Mouse (Mus musculus): ENCODE results near the gene Spink2. TPM values are rescaled to one million over a fixed set of nuclear protein-coding genes. Genes with fewer than 3 reads are reported as not detected.
"Not testable (repeated sequence)": the region's sequence is repeated elsewhere in the genome, so short reads cannot be mapped to it uniquely, and the experiment has no call there.

The Spink2 gene
- polyA plus RNA-seq, 1 experiment from 2014 or later, result 2.3 TPM

DNA sequence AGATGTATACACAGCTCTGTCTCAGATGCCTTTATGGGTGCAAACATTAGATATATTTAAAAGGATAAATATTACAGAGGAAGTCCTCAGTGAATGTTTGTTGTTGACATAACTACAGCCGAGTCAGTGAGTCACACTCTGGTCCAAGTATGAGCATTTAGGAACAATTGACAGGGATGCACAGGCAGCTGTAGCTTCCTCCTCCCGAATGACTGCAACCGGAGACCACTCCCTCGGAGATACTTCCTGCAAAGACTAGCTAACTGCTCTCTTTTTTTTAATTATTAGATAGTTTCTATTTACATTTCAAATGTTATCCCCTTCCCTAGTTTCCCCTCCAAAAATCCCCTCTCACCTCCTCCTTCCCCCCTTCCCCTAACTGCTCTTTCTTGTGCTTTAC, 18.0 kb downstream of the Spink2 start:
- Histone ChIP-seq H3K4me1 (no peaks in the 10 kb centered on the region), H3K4me2 (replicated peaks) (no peak overlapping the region), H3K9me3 (no peaks in the 10 kb centered on the region), H3K27me3 (no peaks in the 10 kb centered on the region), H3K27ac (no peak overlapping the region), H3K36me3 (no peaks in the 10 kb centered on the region), H3K4me3 (no peak overlapping the region), H3K9ac (no peak overlapping the region)
- ATAC-seq (ENCODE audit: insufficient number of reproducible peaks, insufficient read depth, low FRiP score, low TSS enrichment), result no peak
- 83% methylated on average over 4 of the region's 4 CpGs for WGBS

DNA sequence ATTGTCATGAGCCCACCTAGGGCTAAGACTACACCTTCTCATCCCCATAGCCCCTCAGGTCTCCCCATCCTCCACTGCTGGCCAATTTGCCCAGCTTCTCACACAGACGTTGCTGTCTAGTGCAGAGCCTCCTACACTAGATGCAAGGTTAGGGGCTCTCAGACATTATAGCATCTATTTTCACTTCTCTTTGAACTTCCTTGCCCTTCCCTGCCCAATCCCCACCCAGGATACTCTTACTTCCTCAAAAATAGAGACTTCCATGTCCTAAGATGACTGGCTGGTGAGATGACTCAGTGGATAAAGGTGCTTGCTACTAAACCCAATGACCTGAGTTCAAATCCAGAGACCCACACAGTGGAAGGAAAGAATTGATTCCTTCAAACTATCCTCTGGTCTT, 19.6 kb downstream of the Spink2 start:
- Histone ChIP-seq H3K36me3 (no peaks in the 10 kb centered on the region), H3K9ac (no peak overlapping the region), H3K4me1 (no peaks in the 10 kb centered on the region), H3K9me3 (no peaks in the 10 kb centered on the region), H3K4me3 (no peak overlapping the region), H3K4me2 (replicated peaks) (no peak overlapping the region), H3K27me3 (no peaks in the 10 kb centered on the region), H3K27ac (no peak overlapping the region)
- 82% methylated on average over 1 of the region's 1 CpGs for whole genome bisulfite sequencing
- ATAC-seq (ENCODE audit: insufficient number of reproducible peaks, insufficient read depth, low FRiP score, low TSS enrichment), result no peak

DNA sequence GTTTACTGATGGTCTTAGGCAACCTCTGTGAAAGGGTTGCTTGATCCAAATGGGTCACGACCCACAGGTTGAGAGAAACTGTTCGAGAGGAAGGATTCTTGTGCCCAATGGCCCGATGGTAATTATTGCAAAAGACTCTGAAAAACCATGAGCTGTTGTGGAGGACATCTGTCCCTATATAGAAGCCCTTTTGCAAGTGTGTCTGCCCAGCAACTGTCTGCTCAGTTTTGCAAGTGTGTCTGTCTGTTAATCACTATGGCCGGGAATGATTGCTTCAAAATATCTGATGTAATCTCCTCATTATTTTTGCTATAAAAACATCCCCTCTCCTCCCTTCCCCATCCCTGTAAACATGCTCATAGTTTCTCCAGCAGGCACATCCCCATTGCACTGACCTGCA, 20.2 kb downstream of the Spink2 start:
- Histone ChIP-seq H3K9ac (no peak overlapping the region), H3K36me3 (no peaks in the 10 kb centered on the region), H3K27ac (no peak overlapping the region), H3K9me3 (no peaks in the 10 kb centered on the region), H3K27me3 (no peaks in the 10 kb centered on the region), H3K4me2 (replicated peaks) (no peak overlapping the region), H3K4me3 (no peak overlapping the region), H3K4me1 (no peaks in the 10 kb centered on the region)
- 81% methylated on average over 4 of the region's 4 CpGs for WGBS
- ATAC-seq (ENCODE audit: insufficient number of reproducible peaks, insufficient read depth, low FRiP score, low TSS enrichment), result no peak

DNA sequence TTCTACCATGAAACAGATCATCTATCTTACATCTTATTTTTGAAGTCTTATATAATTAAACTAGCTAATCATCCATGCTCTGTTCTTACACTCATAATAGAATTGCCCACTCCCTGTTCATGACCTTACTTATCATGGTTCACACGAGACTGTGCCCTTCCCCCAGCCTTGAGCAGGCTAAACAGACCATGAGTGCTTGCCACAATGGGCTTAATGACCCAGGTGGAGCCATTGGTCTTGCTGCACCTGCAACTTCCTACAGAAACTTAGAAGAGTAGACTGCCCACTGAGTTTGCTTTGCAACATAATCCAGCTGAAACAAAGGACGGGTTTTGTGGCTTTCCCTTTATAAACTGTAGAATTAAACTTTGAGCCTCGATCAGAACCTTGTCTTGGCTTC, 22.5 kb downstream of the Spink2 start:
- WGBS, result 55% methylated on average over 3 of the region's 3 CpGs
- no peak overlapping the region for H3K4me3 ChIP-seq
- no peak overlapping the region for H3K27ac ChIP-seq
- no peak overlapping the region for H3K9ac ChIP-seq
- ATAC-seq (ENCODE audit: insufficient number of reproducible peaks, insufficient read depth, low FRiP score, low TSS enrichment), result no peak
- H3K9me3 ChIP-seq, result no peaks in the 10 kb centered on the region
- H3K27me3 ChIP-seq, result no peaks in the 10 kb centered on the region
- H3K4me1 ChIP-seq, result no peaks in the 10 kb centered on the region
- H3K36me3 ChIP-seq, result no peaks in the 10 kb centered on the region
- H3K4me2 ChIP-seq (replicated peaks), result no peak overlapping the region

DNA sequence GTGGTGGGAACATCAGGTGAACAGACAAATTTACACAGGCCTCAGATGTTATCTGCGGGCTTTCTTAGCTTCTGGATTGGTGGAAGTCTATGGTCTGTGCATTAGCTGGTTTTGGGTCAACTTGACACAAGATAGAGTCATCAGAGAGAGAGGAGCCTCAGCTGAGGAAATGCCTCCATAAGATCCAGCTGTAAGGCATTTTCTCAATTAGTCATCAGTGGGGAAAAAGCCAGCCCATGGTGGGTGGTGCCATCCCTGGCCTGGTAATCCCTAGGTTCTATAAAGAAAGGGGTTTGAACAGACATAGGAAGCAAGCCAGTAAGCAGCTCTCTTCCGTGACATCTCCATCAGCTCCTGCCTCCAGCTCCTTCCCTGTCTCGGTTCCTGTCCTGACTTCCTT, 25.9 kb downstream of the Spink2 start:
- H3K9ac ChIP-seq, result no peak overlapping the region
- no peaks in the 10 kb centered on the region for H3K27me3 ChIP-seq
- H3K4me1 ChIP-seq, result no peaks in the 10 kb centered on the region
- no peak overlapping the region for H3K27ac ChIP-seq
- H3K36me3 ChIP-seq, result no peaks in the 10 kb centered on the region
- WGBS, result 93% methylated on average over 3 of the region's 3 CpGs
- no peak for ATAC-seq (ENCODE audit: insufficient number of reproducible peaks, insufficient read depth, low FRiP score, low TSS enrichment)
- no peak overlapping the region for H3K4me3 ChIP-seq
- H3K4me2 ChIP-seq (replicated peaks), result no peak overlapping the region
- no peaks in the 10 kb centered on the region for H3K9me3 ChIP-seq

DNA sequence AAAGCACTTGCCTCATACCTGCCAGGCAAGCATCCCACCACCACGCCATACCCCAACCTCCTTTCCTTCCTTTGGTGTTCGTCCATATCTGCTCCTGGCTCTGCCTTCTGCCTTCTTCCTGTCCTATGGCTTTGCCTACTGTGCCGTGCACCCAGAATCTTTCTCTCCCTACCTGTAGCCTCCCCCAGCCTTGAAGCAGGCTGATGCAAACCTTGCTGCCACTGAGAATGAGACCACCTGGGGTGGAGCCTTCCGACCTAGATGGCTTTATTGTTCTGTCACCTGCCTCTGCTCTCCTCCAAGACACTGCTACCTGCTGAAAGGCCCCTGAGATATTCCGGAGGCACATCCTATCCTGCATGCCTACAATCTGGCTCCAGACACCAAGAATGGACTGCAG, 27.4 kb downstream of the Spink2 start:
- not testable (repeated sequence) for H3K9me3 ChIP-seq; H3K9ac ChIP-seq; H3K36me3 ChIP-seq; H3K27me3 ChIP-seq; H3K4me2 ChIP-seq (replicated peaks); H3K4me1 ChIP-seq; H3K27ac ChIP-seq; H3K4me3 ChIP-seq; ATAC-seq (ENCODE audit: insufficient number of reproducible peaks, insufficient read depth, low FRiP score, low TSS enrichment)
- 69% methylated on average over 5 of the region's 5 CpGs for WGBS

DNA sequence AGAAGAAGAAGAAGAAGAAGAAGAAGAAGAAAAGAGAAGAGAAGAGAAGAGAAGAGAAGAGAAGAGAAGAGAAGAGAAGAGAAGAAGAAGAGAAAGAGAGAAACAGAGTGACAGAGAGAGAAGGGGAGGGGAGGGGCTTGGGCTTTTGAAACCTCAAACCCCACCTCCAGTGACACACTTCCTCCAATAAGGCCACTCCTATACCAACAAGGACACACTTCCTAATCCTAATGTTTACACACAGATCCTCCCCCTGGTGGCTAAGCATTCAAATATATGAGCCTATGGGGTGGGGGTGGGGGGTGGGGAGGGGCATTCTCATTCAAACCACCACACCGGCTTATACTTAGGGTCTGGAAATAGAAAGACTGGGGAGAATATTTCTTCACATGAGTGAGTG, 27.9 kb downstream of the Spink2 start:
- H3K9ac ChIP-seq, result no peak overlapping the region
- H3K36me3 ChIP-seq, result no peaks in the 10 kb centered on the region
- H3K4me1 ChIP-seq, result no peaks in the 10 kb centered on the region
- no peaks in the 10 kb centered on the region for H3K9me3 ChIP-seq
- H3K4me3 ChIP-seq, result no peak overlapping the region
- no peaks in the 10 kb centered on the region for H3K27me3 ChIP-seq
- no peak for ATAC-seq (ENCODE audit: insufficient number of reproducible peaks, insufficient read depth, low FRiP score, low TSS enrichment)
- H3K4me2 ChIP-seq (replicated peaks), result no peak overlapping the region
- WGBS, result 75% methylated on average over 1 of the region's 1 CpGs
- H3K27ac ChIP-seq, result no peak overlapping the region

DNA sequence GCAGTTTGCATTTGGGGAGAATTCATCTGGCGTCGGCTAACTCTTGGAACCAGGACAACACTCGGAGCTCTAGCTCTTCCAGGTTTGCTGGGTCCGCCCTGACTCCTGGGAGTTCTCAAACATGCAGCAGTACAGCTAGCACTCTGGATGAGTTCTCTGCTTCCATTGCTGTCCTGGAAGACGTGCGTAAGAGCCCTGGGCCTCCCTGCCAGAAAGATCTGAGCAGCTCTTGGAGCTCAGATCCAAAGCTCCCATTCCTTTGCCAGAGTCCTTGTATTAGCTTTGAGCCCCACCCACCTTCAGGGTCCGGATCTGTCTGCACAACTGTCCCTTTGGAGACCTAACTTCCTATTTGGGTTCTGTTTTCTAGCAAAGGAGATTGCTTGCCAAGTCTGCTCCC, 29.8 kb downstream of the Spink2 start:
- no peak overlapping the region for H3K27ac ChIP-seq
- no peak overlapping the region for H3K9ac ChIP-seq
- no peak overlapping the region for H3K4me3 ChIP-seq
- ATAC-seq (ENCODE audit: insufficient number of reproducible peaks, insufficient read depth, low FRiP score, low TSS enrichment), result no peak
- no peaks in the 10 kb centered on the region for H3K36me3 ChIP-seq
- H3K9me3 ChIP-seq, result no peaks in the 10 kb centered on the region
- WGBS, result 85% methylated on average over 7 of the region's 7 CpGs
- no peak overlapping the region for H3K4me2 ChIP-seq (replicated peaks)
- no peaks in the 10 kb centered on the region for H3K4me1 ChIP-seq
- H3K27me3 ChIP-seq, result no peaks in the 10 kb centered on the region

DNA sequence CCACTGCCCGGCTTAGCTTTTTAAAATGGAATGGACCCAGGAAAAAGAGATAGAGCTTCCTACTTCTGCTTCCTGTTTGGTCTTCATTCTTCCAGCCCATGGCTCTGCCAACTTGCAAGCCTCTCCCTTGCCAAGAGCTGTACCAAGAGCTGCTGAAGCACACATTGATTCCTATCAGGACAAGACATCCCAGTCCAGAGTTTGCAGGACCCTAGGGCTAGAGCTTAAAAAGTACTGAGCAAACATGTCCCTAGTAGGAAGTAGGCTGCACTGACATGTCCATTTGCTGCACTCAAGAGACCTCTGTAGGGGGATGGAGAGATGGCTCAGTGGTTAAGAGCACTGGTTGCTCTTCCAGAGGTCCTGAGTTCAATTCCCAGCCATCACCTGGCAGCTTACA, 32.3 kb downstream of the Spink2 start:
- ATAC-seq (ENCODE audit: insufficient number of reproducible peaks, insufficient read depth, low FRiP score, low TSS enrichment), result no peak
- no peaks in the 10 kb centered on the region for H3K4me1 ChIP-seq
- H3K4me3 ChIP-seq, result no peak overlapping the region
- no peak overlapping the region for H3K27ac ChIP-seq
- H3K27me3 ChIP-seq, result no peaks in the 10 kb centered on the region
- H3K9me3 ChIP-seq, result no peaks in the 10 kb centered on the region
- H3K9ac ChIP-seq, result no peak overlapping the region
- no peaks in the 10 kb centered on the region for H3K36me3 ChIP-seq
- H3K4me2 ChIP-seq (replicated peaks), result no peak overlapping the region
- WGBS, result 97% methylated on average over 1 of the region's 1 CpGs

DNA sequence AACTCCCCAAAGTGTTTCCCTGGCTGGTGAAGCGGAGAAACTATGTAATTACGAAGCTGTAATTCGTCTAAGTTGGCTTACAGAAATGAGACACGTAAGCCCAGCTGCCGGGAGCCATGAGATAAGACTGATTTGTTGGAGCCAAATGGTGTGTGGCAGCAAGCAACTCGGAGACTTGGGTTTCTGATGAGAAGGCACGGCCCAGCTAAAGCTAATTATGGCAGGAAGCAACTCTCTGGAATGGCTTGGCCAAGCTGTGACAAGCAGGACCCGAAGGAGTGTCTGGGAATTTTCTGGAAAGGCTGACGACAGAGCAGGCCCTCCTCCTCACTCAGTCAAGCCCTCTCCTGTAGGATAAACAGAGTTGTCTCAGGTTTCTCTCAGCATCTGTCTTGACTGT, 33.3 kb downstream of the Spink2 start:
- no peak overlapping the region for H3K9ac ChIP-seq
- H3K9me3 ChIP-seq, result no peaks in the 10 kb centered on the region
- no peaks in the 10 kb centered on the region for H3K36me3 ChIP-seq
- WGBS, result 46% methylated on average over 9 of the region's 9 CpGs
- no peak overlapping the region for H3K4me2 ChIP-seq (replicated peaks)
- H3K27me3 ChIP-seq, result no peaks in the 10 kb centered on the region
- no peak; the same call in 1 of the 2 replicates for ATAC-seq (ENCODE audit: insufficient number of reproducible peaks, insufficient read depth, low FRiP score, low TSS enrichment)
- no peak overlapping the region for H3K4me3 ChIP-seq
- no peak overlapping the region for H3K27ac ChIP-seq
- no peaks in the 10 kb centered on the region for H3K4me1 ChIP-seq

DNA sequence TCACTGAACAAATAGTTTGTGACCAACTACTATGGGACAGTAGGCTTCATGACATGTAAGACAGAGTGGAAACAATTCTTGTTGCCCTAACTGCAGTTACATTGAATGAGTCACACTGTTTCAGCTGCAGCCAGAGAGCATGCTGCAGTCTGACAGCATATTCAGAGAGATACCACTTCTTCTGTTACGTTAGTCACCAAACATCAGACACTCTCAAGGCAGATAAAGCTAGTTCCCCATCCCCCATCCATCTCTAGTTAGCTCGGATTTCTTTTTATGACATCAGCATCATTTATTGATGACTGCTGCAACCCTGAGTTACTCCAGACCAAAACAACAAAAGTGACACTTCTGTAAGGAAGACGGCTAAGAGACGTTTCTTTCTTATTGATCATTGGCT, 36.5 kb downstream of the Spink2 start:
- H3K4me3 ChIP-seq, result no peak overlapping the region
- no peak overlapping the region for H3K27ac ChIP-seq
- no peaks in the 10 kb centered on the region for H3K36me3 ChIP-seq
- H3K9ac ChIP-seq, result no peak overlapping the region
- no peaks in the 10 kb centered on the region for H3K27me3 ChIP-seq
- no peaks in the 10 kb centered on the region for H3K9me3 ChIP-seq
- no peak for ATAC-seq (ENCODE audit: insufficient number of reproducible peaks, insufficient read depth, low FRiP score, low TSS enrichment)
- WGBS, result 67% methylated on average over 4 of the region's 4 CpGs
- no peaks in the 10 kb centered on the region for H3K4me1 ChIP-seq
- no peak overlapping the region for H3K4me2 ChIP-seq (replicated peaks)

DNA sequence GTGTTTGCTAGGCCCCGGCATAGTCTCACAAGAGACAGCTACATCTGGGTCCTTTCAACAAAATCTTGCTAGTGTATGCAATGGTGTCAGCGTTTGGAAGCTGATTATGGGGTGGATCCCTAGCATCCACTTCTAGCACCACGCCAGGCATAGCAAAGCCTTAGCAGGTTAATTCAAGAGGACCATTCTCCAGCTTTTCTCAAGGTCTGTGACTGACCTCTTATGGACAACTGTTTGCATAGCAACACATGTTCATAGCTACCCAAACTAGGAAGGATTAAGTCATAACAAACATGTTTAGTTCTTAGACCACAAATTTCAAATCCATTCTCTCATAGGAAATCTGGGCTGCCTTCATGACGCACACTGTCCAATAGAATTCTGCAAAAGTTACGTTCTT, 40.7 kb downstream of the Spink2 start:
- no peak for ATAC-seq (ENCODE audit: insufficient number of reproducible peaks, insufficient read depth, low FRiP score, low TSS enrichment)
- no peaks in the 10 kb centered on the region for H3K36me3 ChIP-seq
- H3K27ac ChIP-seq, result no peak overlapping the region
- no peak overlapping the region for H3K9ac ChIP-seq
- H3K4me3 ChIP-seq, result no peak overlapping the region
- H3K9me3 ChIP-seq, result no peaks in the 10 kb centered on the region
- 0 out of 2 replicates have a peak, but pooled peaks cover 3% of the 10 kb centered on the region for H3K4me1 ChIP-seq
- H3K27me3 ChIP-seq, result no peaks in the 10 kb centered on the region
- WGBS, result 61% methylated on average over 5 of the region's 5 CpGs
- H3K4me2 ChIP-seq (replicated peaks), result no peak overlapping the region

DNA sequence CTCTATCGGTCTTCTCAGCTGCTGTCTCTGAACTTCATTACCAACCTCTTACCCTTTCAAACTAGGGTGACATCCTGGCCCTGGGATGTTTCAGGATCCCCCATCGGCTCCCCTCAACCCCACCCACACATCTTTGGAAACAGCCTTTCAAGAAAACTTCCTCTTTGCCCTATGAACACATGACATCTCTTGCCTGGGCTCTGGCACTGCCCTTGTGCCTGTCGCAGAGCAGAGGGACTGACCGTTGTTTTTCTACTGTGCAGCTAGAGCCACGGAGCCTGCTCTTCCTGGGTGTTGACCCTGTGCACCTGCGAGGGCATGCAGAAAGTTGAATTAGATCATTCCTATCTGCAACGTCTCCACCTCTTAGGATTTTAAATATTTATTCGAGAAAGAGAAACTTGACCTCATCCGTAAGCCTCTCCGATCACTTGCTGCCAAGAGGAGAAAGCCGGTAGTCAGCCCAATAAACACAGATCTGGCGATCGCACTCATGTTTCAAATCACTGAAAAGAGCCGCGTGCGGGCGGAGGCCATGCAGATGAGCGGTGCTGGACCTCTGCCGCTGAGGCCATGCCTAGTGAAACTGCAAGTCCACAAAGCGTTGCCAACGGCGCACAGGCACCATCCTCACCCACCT, 43.8 kb downstream of the Spink2 start:
- Histone ChIP-seq H3K36me3 (no peaks in the 10 kb centered on the region), H3K4me3 (no peak overlapping the region), H3K4me2 (replicated peaks) (no peak overlapping the region), H3K4me1 (0 out of 2 replicates have a peak, but pooled peaks cover 3% of the 10 kb centered on the region), H3K9ac (no peak overlapping the region), H3K27ac (no peak overlapping the region), H3K9me3 (no peaks in the 10 kb centered on the region), H3K27me3 (no peaks in the 10 kb centered on the region)
- 80% methylated on average over 22 of the region's 22 CpGs for WGBS
- no peak for ATAC-seq (ENCODE audit: insufficient number of reproducible peaks, insufficient read depth, low FRiP score, low TSS enrichment)

Measured in embryonic facial prominence, embryonic 12.5 days (tissue).